Mouse (Mus musculus) heart, embryonic 15.5 days (tissue): Measurements from ENCODE around the gene Sphk1. TPM values are rescaled to one million over a fixed set of nuclear protein-coding genes. Genes with fewer than 3 reads are reported as not detected.
A peak's percentile ranks its signal among the peaks of the same experiment; 100 is the strongest.

Experiments used
- ATAC-seq: fragments of 200-750 bp; cut with Nextera tagmentation; replicated peaks from 2 replicates; pipeline ENCODE4 v1.8.0; 2017; ENCODE audit warnings: low read depth, moderate TSS enrichment; ENCODE audit not compliant: insufficient number of reproducible peaks, insufficient read depth, low FRiP score
- H3K27ac ChIP-seq: fragments of 300-500 bp; sonication (generic); 2 replicates; pipeline ENCODE4 v1.5.1; 2015; ENCODE audit warnings: mild to moderate bottlenecking, inconsistent platforms
- H3K27me3 ChIP-seq: fragments of 300-500 bp; sonication (generic); 2 replicates; pipeline ENCODE4 v1.6.1; 2015; ENCODE audit warnings: inconsistent platforms
- H3K36me3 ChIP-seq: fragments of 300-500 bp; sonication (generic); 2 replicates; pipeline ENCODE4 v1.6.1; 2015; ENCODE audit warnings: mild to moderate bottlenecking, inconsistent platforms
- H3K4me1 ChIP-seq: fragments of 300-500 bp; sonication (generic); replicated peaks from 2 replicates; pipeline ENCODE4 v1.6.1; 2015; ENCODE audit warnings: inconsistent platforms
- H3K4me2 ChIP-seq: fragments of 300-500 bp; sonication (generic); 2 replicates; pipeline ENCODE4 v1.6.1; 2015; ENCODE audit warnings: inconsistent platforms, mild to moderate bottlenecking, moderate library complexity
- H3K4me3 ChIP-seq: fragments of 300-500 bp; sonication (generic); 2 replicates; pipeline ENCODE4 v1.5.1; 2015; ENCODE audit warnings: mild to moderate bottlenecking, inconsistent platforms
- H3K9ac ChIP-seq: fragments of 300-500 bp; sonication (generic); 2 replicates; pipeline ENCODE4 v1.6.1; 2015; ENCODE audit warnings: mild to moderate bottlenecking, inconsistent platforms
- H3K9me3 ChIP-seq: fragments of 300-500 bp; sonication (generic); replicated peaks from 2 replicates; pipeline ENCODE4 v1.6.1; 2016; ENCODE audit warnings: inconsistent platforms
- WGBS: fragments of 180-500 bp; shearing (Covaris S2); methylation state at CpG from one replicate; pipeline ENCODE4 v1.1.7; 2015; ENCODE audit warnings: mixed read lengths; 5-methylcytosine and 5-hydroxymethylcytosine counted together
- polyA plus RNA-seq: library from polyadenylated mRNA; unstranded; fragments of >200 nt; fragmentation: Nextera tagmentation; extraction: Ambion mirVana; gene quantifications from 2 replicates; pipeline ENCODE4 v1.2.1, GENCODE M21; 2015

Gene Sphk1
- polyA plus RNA-seq, 1 experiment from 2014 or later, result 2.8 TPM

GRCm38 (mm10) chr11:116567531-116567930 lies 36.8 kb downstream of the Sphk1 start:
- Histone ChIP-seq H3K9me3 (no peaks in the 10 kb centered on the region), H3K4me3 (no peak overlapping the region), H3K4me2 (no peak overlapping the region), H3K4me1 (peaks cover 33% of the 10 kb centered on the region), H3K27me3 (no peaks in the 10 kb centered on the region), H3K9ac (no peak overlapping the region), H3K36me3 (no peaks in the 10 kb centered on the region), H3K27ac (no peak overlapping the region)
- 73% methylated on average over 8 of the region's 8 CpGs for WGBS
- ATAC-seq, result no peak

DNA sequence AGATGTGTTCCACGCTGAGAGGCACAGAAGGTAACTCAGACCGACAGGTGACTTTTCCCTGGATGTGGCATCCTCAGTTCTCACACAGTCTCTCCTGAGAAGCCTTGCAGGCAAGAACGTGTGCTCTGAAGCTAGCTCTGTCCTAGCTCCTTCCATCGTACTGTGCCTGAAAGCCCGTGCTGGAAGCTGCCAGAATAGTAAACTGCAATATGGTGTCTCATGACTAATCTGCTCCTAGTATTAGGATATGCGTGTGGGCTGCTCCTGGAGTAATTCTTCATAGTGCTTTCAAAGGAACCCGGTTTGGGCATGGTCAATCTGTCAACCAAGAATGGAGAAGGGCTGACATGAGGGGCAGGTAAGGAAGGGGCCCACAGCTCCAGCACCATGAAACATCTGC lies 40.1 kb downstream of the Sphk1 start:
- no peak overlapping the region for H3K4me2 ChIP-seq
- H3K9me3 ChIP-seq, result no peaks in the 10 kb centered on the region

DNA sequence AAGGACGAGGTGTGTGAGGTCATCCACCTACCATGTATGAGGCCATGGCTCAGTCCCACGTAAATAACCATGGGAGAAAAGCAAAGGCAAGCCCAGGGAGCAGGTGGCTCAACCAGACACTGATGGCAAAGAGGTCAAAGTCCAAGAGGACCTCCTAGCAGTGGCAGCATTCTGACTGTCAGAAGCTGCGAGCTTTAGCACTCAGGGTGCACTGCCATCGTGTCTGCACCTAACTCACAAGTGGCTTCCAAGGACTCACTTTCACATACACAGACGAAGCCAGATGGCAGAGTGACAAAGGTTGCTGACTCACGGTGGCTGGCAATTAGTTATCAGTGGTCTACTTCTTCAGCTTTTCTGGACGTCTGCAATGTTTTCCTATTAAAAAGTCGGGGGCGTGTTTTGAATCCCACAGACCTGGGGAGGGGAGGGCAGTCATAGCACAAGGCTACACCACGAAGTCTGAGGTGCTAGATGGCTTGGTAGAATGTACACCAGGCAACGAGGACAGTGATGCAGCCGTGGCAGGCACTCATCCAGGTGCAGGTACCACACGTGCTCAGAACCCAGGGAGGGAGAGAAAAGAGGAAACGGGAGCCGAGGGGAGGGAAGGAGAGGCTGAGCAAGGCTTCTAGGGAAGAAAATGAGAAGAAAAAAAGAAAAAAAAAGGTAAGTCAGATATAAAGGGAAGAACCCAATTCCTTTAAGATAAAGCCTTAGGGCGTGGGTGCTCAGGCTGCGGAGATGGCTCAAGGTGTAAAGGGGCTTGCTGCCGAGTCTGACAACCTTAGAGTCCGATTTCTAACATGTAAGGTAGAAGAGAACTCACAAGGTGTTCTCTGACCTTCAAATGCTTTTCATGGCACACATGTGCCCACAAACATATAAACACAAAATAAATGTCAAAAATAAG lies 41.3 kb downstream of the Sphk1 start:
- 60% methylated on average over 19 of the region's 19 CpGs for WGBS
- Histone ChIP-seq H3K9me3 (no peaks in the 10 kb centered on the region), H3K27ac (no peak overlapping the region), H3K36me3 (no peaks in the 10 kb centered on the region), H3K4me2 (0 out of 2 replicates have a peak overlapping the region, but pooled peaks have one; percentile 6), H3K9ac (no peak overlapping the region; the same call in 1 of the 2 replicates), H3K27me3 (no peaks in the 10 kb centered on the region), H3K4me3 (no peak overlapping the region), H3K4me1 (peaks cover 71% of the 10 kb centered on the region)
- ATAC-seq, result no peak

More for the DNA sequence above, 40.1 kb downstream of the Sphk1 start:
- ATAC-seq, result no peak
- H3K36me3 ChIP-seq, result no peaks in the 10 kb centered on the region
- 82% methylated on average over 7 of the region's 7 CpGs for WGBS
- no peak overlapping the region for H3K27ac ChIP-seq
- H3K9ac ChIP-seq, result no peak overlapping the region
- no peak overlapping the region for H3K4me3 ChIP-seq
- no peaks in the 10 kb centered on the region for H3K27me3 ChIP-seq
- peaks cover 61% of the 10 kb centered on the region for H3K4me1 ChIP-seq

DNA sequence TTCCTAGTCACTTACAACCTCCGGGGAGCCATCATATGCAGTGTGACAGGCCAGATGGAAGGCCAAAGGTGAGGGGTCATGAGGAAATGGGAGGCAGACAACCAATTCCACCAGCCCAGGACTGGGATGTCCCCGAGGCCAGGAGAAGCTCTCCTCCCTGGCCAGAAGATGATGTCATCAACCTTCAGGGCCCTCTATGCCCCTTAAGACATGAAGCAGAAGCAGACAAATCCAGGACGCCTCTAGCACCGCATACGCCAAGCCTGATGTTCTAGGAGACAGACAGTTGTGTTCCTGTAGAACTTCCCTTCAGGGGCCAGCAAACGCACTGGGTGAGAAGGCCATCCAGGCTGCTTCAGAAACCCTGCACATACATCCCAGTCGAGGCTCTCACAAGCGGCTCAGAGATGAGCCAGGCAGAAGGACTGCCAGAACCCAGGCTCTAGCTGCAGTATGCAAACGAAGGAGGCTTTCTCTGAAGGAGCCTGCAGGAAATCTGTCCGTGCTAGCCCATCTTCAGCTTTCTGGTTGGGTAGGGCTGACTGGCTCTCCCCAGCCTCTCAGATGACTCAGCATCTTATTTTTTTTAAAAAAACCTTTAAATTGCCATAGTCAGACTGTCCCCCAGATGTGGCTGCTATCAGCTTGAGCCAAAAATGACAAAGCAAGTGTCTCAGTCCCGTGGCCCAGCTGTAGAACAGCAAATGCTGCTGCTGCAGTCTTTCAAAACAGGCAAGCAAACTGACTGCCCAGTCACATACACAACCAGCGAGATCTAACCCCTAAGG lies 42.2 kb downstream of the Sphk1 start:
- Histone ChIP-seq H3K36me3 (no peaks in the 10 kb centered on the region), H3K4me3 (no peak overlapping the region), H3K27ac (0 out of 2 replicates have a peak overlapping the region, but pooled peaks have one; percentile 13), H3K27me3 (no peaks in the 10 kb centered on the region), H3K9ac (0 out of 2 replicates have a peak overlapping the region, but pooled peaks have one; percentile 2), H3K4me1 (peaks cover 62% of the 10 kb centered on the region), H3K9me3 (no peaks in the 10 kb centered on the region), H3K4me2 (no peak overlapping the region)
- no peak for ATAC-seq
- WGBS, result 46% methylated on average over 12 of the region's 12 CpGs

DNA sequence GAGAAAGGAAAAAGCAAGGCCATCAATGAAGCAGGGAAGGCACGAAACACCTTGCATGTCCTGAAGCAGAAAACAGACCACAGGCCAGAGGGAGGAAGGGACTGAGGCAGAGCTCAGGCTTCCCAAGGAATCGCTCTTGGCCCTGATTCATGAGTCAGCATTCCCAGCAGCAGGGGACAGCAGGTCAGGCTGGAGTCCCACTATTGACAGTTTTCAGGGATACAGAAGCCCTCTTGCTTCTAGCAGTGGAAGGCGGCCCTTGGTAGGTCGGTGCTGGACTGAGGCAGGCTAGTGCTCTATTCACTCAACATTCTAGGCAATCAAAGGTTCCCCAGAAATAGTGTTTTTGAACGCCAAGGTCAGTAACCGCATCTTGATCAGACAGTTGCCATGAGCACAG lies 43.8 kb downstream of the Sphk1 start:
- no peak overlapping the region for H3K27ac ChIP-seq
- H3K9me3 ChIP-seq, result no peaks in the 10 kb centered on the region
- no peak overlapping the region for H3K9ac ChIP-seq
- H3K4me1 ChIP-seq, result peaks cover 59% of the 10 kb centered on the region
- no peaks in the 10 kb centered on the region for H3K27me3 ChIP-seq
- no peak for ATAC-seq
- no peaks in the 10 kb centered on the region for H3K36me3 ChIP-seq
- no peak overlapping the region for H3K4me2 ChIP-seq
- 61% methylated on average over 6 of the region's 6 CpGs for WGBS
- H3K4me3 ChIP-seq, result no peak overlapping the region

DNA sequence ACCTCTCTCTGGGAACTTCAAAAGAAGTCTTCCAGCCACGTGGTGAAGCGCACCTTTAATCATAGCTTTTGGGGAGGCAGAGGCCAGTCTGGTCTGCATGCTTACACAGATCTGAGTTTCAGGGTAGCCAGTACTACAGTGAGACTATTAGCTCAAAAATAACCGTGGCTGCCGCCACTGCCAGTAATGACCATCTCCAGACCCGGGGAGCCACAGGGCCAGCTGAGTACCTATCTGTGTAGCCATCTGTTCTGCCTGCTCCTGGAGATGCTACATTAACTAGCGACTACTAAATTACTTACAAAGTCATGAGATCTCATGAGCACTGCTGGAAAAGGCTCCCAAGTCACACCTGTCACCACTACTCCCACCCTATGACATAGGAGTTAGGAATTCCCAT lies 44.3 kb downstream of the Sphk1 start:
- 70% methylated on average over 6 of the region's 6 CpGs for WGBS
- H3K9ac ChIP-seq, result no peak overlapping the region
- no peak overlapping the region for H3K4me3 ChIP-seq
- no peak for ATAC-seq
- no peaks in the 10 kb centered on the region for H3K27me3 ChIP-seq
- no peaks in the 10 kb centered on the region for H3K36me3 ChIP-seq
- no peaks in the 10 kb centered on the region for H3K9me3 ChIP-seq
- H3K27ac ChIP-seq, result no peak overlapping the region; the same call in 1 of the 2 replicates
- peaks cover 63% of the 10 kb centered on the region for H3K4me1 ChIP-seq
- H3K4me2 ChIP-seq, result no peak overlapping the region

DNA sequence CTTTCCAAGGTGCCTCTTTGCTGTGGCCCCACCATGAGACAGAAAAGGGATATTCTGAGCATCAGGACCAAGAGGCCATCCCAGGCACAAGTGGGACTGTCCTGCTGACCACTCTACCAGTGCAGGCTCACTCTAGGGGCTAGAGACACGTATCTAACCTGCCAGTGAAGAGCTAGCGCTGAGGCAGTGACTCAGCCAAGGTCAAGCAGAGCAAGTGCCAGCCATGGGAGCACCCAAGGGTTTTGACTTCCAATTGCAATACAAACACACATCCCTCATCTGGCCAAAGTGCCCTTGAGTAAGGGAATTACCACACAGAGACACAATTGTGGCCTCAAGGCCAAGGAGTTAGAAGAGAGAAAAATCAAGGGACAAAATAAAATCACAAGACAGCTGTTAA lies 44.7 kb downstream of the Sphk1 start:
- no peaks in the 10 kb centered on the region for H3K27me3 ChIP-seq
- peak overlapping the region; percentile 59 for H3K27ac ChIP-seq
- H3K36me3 ChIP-seq, result no peaks in the 10 kb centered on the region
- H3K4me1 ChIP-seq, result peaks cover 67% of the 10 kb centered on the region
- 0 out of 2 replicates have a peak overlapping the region, but pooled peaks have one; percentile 12 for H3K4me2 ChIP-seq
- 47% methylated on average over 2 of the region's 2 CpGs for WGBS
- H3K9ac ChIP-seq, result no peak overlapping the region
- no peaks in the 10 kb centered on the region for H3K9me3 ChIP-seq
- no peak overlapping the region for H3K4me3 ChIP-seq
- no peak for ATAC-seq

DNA sequence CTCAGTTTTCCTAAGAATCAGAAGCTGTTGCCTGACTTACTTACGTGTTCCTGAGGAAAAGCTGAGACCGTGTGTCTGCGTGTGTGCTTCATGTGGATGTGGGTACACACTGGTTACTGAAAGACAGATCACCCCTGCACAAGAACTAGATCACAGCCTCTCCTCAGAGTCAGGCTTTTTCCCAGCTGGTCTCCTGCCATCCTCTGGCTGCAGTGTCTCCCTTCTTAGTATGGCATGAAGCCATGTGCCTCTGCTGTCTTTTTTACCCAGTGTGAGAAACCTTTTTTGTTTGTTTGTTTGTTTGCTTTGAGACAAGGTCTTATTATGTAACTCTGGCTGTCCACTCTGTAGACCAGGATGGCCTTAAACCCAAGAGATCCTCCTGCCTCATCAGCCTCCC lies 48.6 kb downstream of the Sphk1 start:
- no peak for ATAC-seq
- Histone ChIP-seq H3K9ac (no peak overlapping the region), H3K27ac (no peak overlapping the region), H3K9me3 (no peaks in the 10 kb centered on the region), H3K4me1 (peaks cover 38% of the 10 kb centered on the region), H3K4me3 (no peak overlapping the region), H3K4me2 (no peak overlapping the region), H3K36me3 (no peaks in the 10 kb centered on the region), H3K27me3 (no peaks in the 10 kb centered on the region)
- WGBS, result 89% methylated on average over 3 of the region's 3 CpGs

DNA sequence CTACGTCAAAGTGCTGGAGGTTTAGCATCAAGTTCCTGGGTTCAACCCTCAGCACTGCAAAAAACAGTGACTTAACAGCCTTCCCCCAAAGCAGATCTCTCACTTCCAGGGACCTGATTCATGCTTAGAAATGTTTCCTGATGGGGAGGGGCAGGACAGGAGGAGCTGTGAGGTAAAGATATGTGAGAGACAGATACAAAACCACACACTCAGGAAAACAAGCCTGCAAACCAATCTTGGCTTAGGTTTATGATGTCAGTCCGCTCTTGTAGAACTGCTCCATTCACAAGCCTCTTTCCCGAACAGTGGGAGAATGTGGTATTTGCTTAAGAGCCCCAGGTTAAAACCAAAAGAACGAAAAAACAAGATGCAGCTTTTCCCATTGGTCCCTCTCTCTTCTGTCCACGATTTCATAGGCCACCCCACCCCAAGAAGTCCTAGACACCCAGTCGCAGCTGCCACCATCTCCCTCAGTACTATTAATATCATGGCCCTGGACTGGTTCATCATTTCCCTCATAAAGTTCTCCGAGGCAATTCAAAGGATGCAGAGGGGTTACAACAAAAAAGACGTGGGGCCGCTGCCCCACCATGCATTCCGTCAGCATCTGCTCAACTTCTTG lies 49.4 kb downstream of the Sphk1 start:
- Histone ChIP-seq H3K9me3 (no peaks in the 10 kb centered on the region), H3K27ac (no peak overlapping the region), H3K4me2 (peak overlapping the region; percentile 93), H3K9ac (peak overlapping the region; percentile 87), H3K4me3 (peak overlapping the region; percentile 83), H3K36me3 (no peaks in the 10 kb centered on the region), H3K27me3 (no peaks in the 10 kb centered on the region), H3K4me1 (peaks cover 29% of the 10 kb centered on the region)
- 26% methylated on average over 10 of the region's 10 CpGs for WGBS
- no peak for ATAC-seq

DNA sequence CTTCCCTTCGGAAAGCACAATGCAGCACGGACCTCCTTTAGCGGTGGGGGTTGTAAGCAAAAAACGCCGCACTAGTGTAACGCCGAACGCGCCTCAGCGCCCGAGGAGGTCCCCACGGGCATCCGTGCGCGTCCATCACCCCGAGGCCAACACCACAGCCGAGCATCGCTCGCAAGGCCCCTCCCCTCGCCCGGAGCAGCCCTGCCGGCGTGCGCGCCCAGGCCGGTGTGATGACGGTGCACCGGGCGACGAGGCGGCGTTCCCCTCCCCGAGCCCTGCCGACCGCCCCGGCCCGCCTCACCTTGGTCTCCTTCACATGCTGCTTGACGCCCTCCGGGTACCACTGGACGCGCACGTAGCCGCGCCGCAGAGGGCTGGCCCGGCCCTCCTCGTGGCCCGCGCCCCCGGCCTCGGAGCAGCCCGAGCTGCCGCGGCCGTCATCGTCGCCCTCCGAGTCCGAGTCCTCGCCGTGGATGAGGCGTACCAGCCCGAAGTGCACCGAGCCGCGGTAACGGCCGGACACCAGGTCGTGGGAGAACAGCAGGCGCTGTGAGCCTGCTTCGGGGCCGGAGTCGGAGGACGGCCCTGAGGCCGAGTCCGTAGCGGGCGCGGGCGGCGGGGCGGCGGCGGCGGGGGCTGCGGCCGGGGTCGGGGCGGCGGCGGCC lies 50.1 kb downstream of the Sphk1 start:
- H3K36me3 ChIP-seq, result no peaks in the 10 kb centered on the region
- H3K27ac ChIP-seq, result peak overlapping the region; percentile 83
- H3K4me3 ChIP-seq, result peak overlapping the region; percentile 83
- H3K9ac ChIP-seq, result peak overlapping the region; percentile 87
- H3K4me1 ChIP-seq, result peaks cover 22% of the 10 kb centered on the region
- under 1% methylated on average over 90 of the region's 91 CpGs for WGBS
- peak; percentile 74 for ATAC-seq
- H3K4me2 ChIP-seq, result peak overlapping the region; percentile 93
- no peaks in the 10 kb centered on the region for H3K27me3 ChIP-seq
- no peaks in the 10 kb centered on the region for H3K9me3 ChIP-seq
